Mouse (Mus musculus) heart, postnatal 0 days (tissue): ENCODE results near the gene Ago4. TPM values are rescaled to one million over a fixed set of nuclear protein-coding genes. Genes with fewer than 3 reads are reported as not detected.

Experiments used
- ATAC-seq: fragments of 200-750 bp; cut with Nextera tagmentation; 2 replicates; pipeline ENCODE4 v1.8.0; 2017; ENCODE audit warnings: low read depth, moderate number of reproducible peaks, moderate library complexity; ENCODE audit not compliant: insufficient read depth
- DNase-seq: peaks from one replicate; pipeline ENCODE4 v3.0.0-alpha.2; 2016; ENCODE audit warnings: low spot score
- H3K27ac ChIP-seq: fragments of 300-500 bp; sonication (generic); 2 replicates; pipeline ENCODE4 v1.5.1; 2014; ENCODE audit warnings: low read depth, mild to moderate bottlenecking
- H3K27me3 ChIP-seq: fragments of 300-500 bp; sonication (generic); 2 replicates; pipeline ENCODE4 v1.6.1; 2014; ENCODE audit warnings: low read length, mixed read lengths; ENCODE audit not compliant: control insufficient read depth, insufficient read depth
- H3K36me3 ChIP-seq: fragments of 300-500 bp; sonication (generic); replicated peaks from 2 replicates; pipeline ENCODE4 v1.6.1; 2014; ENCODE audit warnings: low read length, mixed read lengths; ENCODE audit not compliant: control insufficient read depth, insufficient read depth
- H3K4me1 ChIP-seq: fragments of 300-500 bp; sonication (generic); 2 replicates; pipeline ENCODE4 v1.6.1; 2014; ENCODE audit warnings: antibody characterized with exemption; ENCODE audit not compliant: control insufficient read depth, insufficient read depth
- H3K4me2 ChIP-seq: fragments of 300-500 bp; sonication (generic); 2 replicates; pipeline ENCODE4 v1.6.1; 2014; ENCODE audit warnings: low read depth, mild to moderate bottlenecking, low read length, moderate library complexity
- H3K4me3 ChIP-seq: fragments of 300-500 bp; sonication (generic); 2 replicates; pipeline ENCODE4 v1.5.1; 2014; ENCODE audit warnings: low read depth, low read length
- H3K9ac ChIP-seq: fragments of 300-500 bp; sonication (generic); replicated peaks from 2 replicates; pipeline ENCODE4 v1.6.1; 2014; ENCODE audit warnings: low read depth, low read length, mixed read lengths
- H3K9me3 ChIP-seq: fragments of 300-500 bp; sonication (generic); replicated peaks from 2 replicates; pipeline ENCODE4 v1.6.1; 2016; ENCODE audit warnings: low read length; ENCODE audit not compliant: control insufficient read depth
- CTCF ChIP-seq: IDR thresholded peaks from 2 replicates; pipeline ENCODE4 v1.5.1; 2016; ENCODE audit warnings: antibody characterized with exemption, control low read depth, low read depth
- EP300 ChIP-seq: IDR thresholded peaks from 2 replicates; pipeline ENCODE4 v1.6.1; 2016; ENCODE audit warnings: antibody characterized with exemption, low read depth
- WGBS: fragments of 180-500 bp; shearing (Covaris S2); extraction: QIAGEN DNeasy Blood & Tissue Kit; methylation state at CpG from one replicate; pipeline ENCODE4 v1.1.7; 2014; 5-methylcytosine and 5-hydroxymethylcytosine counted together
- polyA plus RNA-seq: library from polyadenylated mRNA; unstranded; fragments of >200 nt; fragmentation: Nextera tagmentation; extraction: Ambion mirVana; gene quantifications from 2 replicates; pipeline ENCODE4 v1.2.1, GENCODE M21; 2015
- total RNA-seq: library from RNA; depleted of rRNA; stranded (reverse); fragments of >200 nt; gene quantifications from 2 replicates; pipeline ENCODE4 v1.2.3, GENCODE M21; 2014; ENCODE audit warnings: low replicate concordance

The Ago4 gene
- total and polyA plus RNA-seq, 2 experiments from 2014 or later, result 0.92 to 1.5 TPM

DNA sequence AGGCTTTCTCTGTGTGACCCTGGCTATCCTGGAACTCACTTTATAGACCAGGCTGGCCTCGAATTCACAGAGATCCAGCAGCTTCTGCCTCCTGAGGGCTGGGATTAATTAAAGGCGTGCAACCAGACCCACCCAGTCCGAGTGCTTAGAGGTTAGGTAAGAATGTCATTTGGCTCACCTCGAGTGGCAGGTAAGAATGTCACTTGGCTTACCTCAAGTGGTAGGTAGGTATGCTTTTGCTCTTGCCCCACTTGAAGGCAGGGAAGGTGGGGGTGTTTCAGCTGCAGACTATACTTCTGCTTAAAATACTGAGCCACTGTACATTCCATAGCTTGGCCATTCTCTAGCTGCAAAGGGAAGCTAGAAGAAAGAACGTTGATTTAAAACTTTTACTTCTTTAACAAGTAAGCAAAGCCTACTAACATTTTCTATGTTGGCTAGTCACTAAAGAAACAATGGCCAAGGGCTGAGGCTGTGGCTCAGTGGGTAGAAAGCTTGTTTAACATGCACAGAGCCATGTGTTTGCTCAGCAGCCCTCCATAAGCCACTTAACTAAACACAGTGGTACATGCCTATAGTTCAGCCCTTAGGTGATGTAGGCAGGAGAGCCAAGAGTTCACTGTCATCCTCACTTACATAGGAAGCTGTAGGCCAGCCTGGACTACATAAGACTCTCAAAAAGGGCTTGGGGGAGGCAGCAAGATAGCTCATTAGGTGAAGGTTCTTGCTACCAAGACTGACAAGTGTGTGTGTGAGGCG, 20.8 kb downstream of the Ago4 start:
- no peak overlapping the region for H3K4me2 ChIP-seq
- TF ChIP-seq EP300 (no peak), CTCF (no peak)
- no peak for DNase-seq
- H3K9me3 ChIP-seq, result no peaks in the 10 kb centered on the region
- H3K27me3 ChIP-seq, result no peaks in the 10 kb centered on the region
- no peaks in the 10 kb centered on the region for H3K36me3 ChIP-seq
- H3K4me3 ChIP-seq, result no peak overlapping the region
- no peaks in the 10 kb centered on the region for H3K4me1 ChIP-seq
- ATAC-seq, result no peak
- 79% methylated on average over 6 of the region's 6 CpGs for WGBS
- no peak overlapping the region for H3K9ac ChIP-seq
- no peak overlapping the region for H3K27ac ChIP-seq

- Histone ChIP-seq H3K4me3 (no peak overlapping the region), H3K4me1 (no peaks in the 10 kb centered on the region), H3K36me3 (peaks cover 11% of the 10 kb centered on the region), H3K27ac (no peak overlapping the region), H3K9ac (no peak overlapping the region), H3K9me3 (no peaks in the 10 kb centered on the region), H3K4me2 (no peak overlapping the region), H3K27me3 (no peaks in the 10 kb centered on the region)
- DNase-seq (no peak), ATAC-seq (no peak)
- TF ChIP-seq CTCF (no peak), EP300 (no peak)
- 77% methylated on average over 5 of the region's 5 CpGs for WGBS
Observed at GRCm38 (mm10) chr4:126511013-126511412, 22.3 kb downstream of the Ago4 start.

GRCm38 (mm10) chr4:126509072-126509471, 24.2 kb downstream of the Ago4 start:
- TF ChIP-seq CTCF (no peak), EP300 (no peak)
- WGBS, result 90% methylated on average over 2 of the region's 2 CpGs
- H3K27ac ChIP-seq, result no peak overlapping the region
- no peak for DNase-seq
- no peaks in the 10 kb centered on the region for H3K9me3 ChIP-seq
- H3K4me2 ChIP-seq, result no peak overlapping the region
- no peaks in the 10 kb centered on the region for H3K27me3 ChIP-seq
- no peak overlapping the region for H3K4me3 ChIP-seq
- H3K4me1 ChIP-seq, result no peaks in the 10 kb centered on the region
- H3K36me3 ChIP-seq, result peaks cover 11% of the 10 kb centered on the region
- no peak for ATAC-seq
- no peak overlapping the region for H3K9ac ChIP-seq

- 75% methylated on average over 14 of the region's 14 CpGs for WGBS
- H3K4me2 ChIP-seq, result no peak overlapping the region
Observed at GRCm38 (mm10) chr4:126508110-126508899, 25.0 kb downstream of the Ago4 start.

GRCm38 (mm10) chr4:126502977-126503309, 30.3 kb downstream of the Ago4 start:
- H3K4me1 ChIP-seq, result no peaks in the 10 kb centered on the region
- no peaks in the 10 kb centered on the region for H3K27me3 ChIP-seq
- DNase-seq (no peak), ATAC-seq (no peak)
- H3K27ac ChIP-seq, result no peak overlapping the region
- H3K4me2 ChIP-seq, result no peak overlapping the region
- no peak overlapping the region for H3K4me3 ChIP-seq
- 54% methylated on average over 8 of the region's 8 CpGs for WGBS
- no peaks in the 10 kb centered on the region for H3K9me3 ChIP-seq
- TF ChIP-seq CTCF (no peak), EP300 (no peak)
- no peak overlapping the region for H3K9ac ChIP-seq
- peaks cover 11% of the 10 kb centered on the region for H3K36me3 ChIP-seq

More at GRCm38 (mm10) chr4:126508110-126508899, 25.0 kb downstream of the Ago4 start:
- no peak overlapping the region for H3K9ac ChIP-seq
- no peak overlapping the region for H3K27ac ChIP-seq
- no peaks in the 10 kb centered on the region for H3K9me3 ChIP-seq
- no peak for TF ChIP-seq EP300
- TF ChIP-seq CTCF, result no peak
- H3K27me3 ChIP-seq, result no peaks in the 10 kb centered on the region
- DNase-seq (no peak), ATAC-seq (no peak)
- no peaks in the 10 kb centered on the region for H3K4me1 ChIP-seq
- no peak overlapping the region for H3K4me3 ChIP-seq
- peaks cover 11% of the 10 kb centered on the region for H3K36me3 ChIP-seq
